Mouse (Mus musculus) E14TG2a.4 (cell line): ENCODE measurements around the gene Glt1d1.
"Not testable (repeated sequence)": the region's sequence is repeated elsewhere in the genome, so short reads cannot be mapped to it uniquely, and the experiment has no call there.

Source experiments
- H3K27me3 ChIP-seq: 2 replicates; pipeline ENCODE4 v1.6.1; 2014; ENCODE audit warnings: low read length, control low read depth; ENCODE audit not compliant: insufficient read depth
- H3K36me3 ChIP-seq: 2 replicates; pipeline ENCODE4 v1.6.1; 2014; ENCODE audit warnings: low read length, control low read depth; ENCODE audit not compliant: insufficient read depth
- H3K4me1 ChIP-seq: replicated peaks from 2 replicates; pipeline ENCODE4 v1.6.1; 2014; ENCODE audit warnings: low read depth, low read length, control low read depth
- H3K4me3 ChIP-seq: replicated peaks from 2 replicates; pipeline ENCODE4 v1.5.1; 2014; ENCODE audit warnings: mild to moderate bottlenecking, low read length
- H3K9me3 ChIP-seq: 2 replicates; pipeline ENCODE4 v1.6.1; 2014; ENCODE audit warnings: low read length, control low read depth
- CTCF ChIP-seq: conservative IDR thresholded peaks from 2 replicates; pipeline ENCODE4 v1.5.1; 2014; ENCODE audit warnings: low read length
- NANOG ChIP-seq: IDR thresholded peaks from 2 replicates; pipeline ENCODE4 v1.6.1; 2014; ENCODE audit warnings: borderline replicate concordance, low read length, mixed read lengths
- POU5F1 ChIP-seq: IDR thresholded peaks from 2 replicates; pipeline ENCODE4 v1.6.1; 2014; ENCODE audit warnings: low read length, borderline replicate concordance

The Glt1d1 gene

DNA sequence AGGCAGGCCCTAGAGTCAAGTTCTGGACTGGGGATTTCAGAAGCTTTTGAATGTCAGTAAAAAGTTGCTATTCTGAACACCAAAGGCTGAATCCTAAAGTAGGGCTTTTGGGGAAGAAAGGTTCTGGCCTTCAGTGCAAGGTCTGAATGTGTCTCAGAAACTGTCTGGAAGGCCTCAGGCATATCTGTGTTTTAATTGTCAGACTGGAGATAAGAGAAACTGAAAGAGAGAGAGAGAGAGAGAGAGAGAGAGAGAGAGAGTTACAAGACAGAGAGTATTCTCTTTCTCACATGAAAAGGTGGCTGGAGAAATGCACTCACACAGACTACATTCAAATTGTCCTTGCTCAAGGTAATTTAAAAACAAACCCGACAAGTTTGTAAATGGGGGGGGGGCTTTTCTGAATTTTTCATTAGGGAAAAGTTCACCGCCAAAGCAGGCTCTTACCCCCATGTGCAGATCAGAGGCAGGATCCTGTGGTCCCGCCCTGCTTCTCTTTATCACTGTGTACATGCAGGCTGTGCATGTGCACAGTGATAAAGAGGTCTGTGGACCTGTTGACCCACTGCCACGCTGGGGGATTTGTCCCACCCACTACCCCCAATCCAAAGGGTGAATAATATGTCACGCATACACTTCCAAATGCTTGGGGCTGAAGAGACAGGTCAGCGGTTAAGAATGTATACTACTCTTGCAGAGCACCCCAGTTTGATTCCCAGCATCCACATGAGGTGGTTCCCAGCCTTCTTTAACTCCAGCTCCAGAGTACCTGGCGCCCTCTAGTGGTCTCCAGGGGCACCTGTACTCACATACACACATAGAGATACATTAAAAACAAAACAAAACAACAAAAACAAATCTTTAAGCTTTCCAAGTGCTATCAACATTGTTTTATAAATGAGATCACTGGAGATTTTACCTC lies 83.0 kb downstream of the Glt1d1 start:
- peak; percentile 91 for TF ChIP-seq CTCF
- no peak for TF ChIP-seq NANOG
- no peak for TF ChIP-seq POU5F1
- H3K36me3 ChIP-seq, result no peaks in the 10 kb centered on the region
- H3K4me1 ChIP-seq, result peaks cover 18% of the 10 kb centered on the region
- no peak overlapping the region for H3K4me3 ChIP-seq
- H3K9me3 ChIP-seq, result peaks cover 7% of the 10 kb centered on the region
- H3K27me3 ChIP-seq, result no peaks in the 10 kb centered on the region

DNA sequence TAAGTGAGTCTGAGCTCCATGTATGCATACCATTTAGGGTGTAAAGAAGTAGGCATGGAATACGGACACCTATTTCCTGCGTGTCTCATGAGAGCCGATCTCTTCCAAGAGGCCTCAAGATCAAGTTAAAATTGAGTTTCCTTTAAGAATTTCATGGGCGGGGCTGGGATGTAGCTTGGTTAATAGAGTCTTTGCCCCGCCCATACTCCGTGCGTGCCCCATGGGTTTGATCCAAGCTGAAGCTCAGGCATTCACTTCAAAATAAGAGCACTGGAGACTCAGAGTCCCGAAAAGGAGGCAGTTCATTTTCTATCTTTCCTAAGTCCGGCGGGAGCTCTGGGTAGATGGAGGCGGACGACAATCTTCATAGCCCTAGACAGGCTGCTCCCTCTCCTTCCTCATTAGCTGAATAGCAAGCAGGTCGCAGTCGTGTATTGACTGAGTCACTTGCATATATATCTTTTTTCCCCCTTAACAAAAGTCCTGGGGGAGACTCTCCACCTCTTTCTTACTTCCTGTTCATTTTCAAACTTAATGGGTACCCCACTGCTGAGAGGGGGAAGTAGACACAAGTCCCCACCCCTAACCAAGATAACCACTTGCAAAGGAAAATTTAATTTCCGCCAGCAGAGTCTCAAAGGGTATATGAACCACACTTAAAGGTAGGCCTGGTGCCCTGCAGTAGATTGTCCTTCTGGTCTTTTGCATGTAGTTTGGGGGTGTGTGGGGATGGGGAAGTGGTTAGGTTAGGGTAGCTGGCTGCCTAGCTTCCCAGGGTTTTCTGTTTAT lies 88.7 kb downstream of the Glt1d1 start:
- H3K4me3 ChIP-seq, result peak overlapping the region; percentile 46
- H3K9me3 ChIP-seq, result peaks cover 19% of the 10 kb centered on the region
- H3K36me3 ChIP-seq, result no peaks in the 10 kb centered on the region
- H3K4me1 ChIP-seq, result peaks cover 22% of the 10 kb centered on the region
- no peaks in the 10 kb centered on the region for H3K27me3 ChIP-seq
- TF ChIP-seq CTCF (no peak), NANOG (no peak), POU5F1 (no peak)

DNA sequence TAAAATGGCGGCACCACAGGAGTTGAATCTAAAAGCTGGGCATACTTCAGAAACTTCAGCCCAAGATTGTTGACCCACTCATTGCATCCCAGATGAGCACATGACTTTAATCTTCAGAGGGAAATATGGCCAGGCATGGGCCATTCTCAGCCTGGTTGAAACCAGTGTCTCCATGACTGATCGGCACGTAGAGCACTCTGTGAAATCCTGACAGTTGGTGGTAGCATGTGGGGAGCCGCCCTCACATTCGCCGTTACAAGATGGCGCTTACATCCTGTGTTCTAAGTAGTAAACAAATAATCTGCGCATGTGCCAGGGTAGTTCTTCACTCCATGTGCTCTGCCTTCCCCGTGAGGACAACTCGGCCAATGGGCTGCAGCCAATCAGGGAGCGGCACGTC lies 90.1 kb downstream of the Glt1d1 start:
- not testable (repeated sequence) for H3K4me3 ChIP-seq, H3K36me3 ChIP-seq, H3K27me3 ChIP-seq
- H3K9me3 ChIP-seq, result peaks cover 26% of the 10 kb centered on the region
- H3K4me1 ChIP-seq, result peaks cover 22% of the 10 kb centered on the region

DNA sequence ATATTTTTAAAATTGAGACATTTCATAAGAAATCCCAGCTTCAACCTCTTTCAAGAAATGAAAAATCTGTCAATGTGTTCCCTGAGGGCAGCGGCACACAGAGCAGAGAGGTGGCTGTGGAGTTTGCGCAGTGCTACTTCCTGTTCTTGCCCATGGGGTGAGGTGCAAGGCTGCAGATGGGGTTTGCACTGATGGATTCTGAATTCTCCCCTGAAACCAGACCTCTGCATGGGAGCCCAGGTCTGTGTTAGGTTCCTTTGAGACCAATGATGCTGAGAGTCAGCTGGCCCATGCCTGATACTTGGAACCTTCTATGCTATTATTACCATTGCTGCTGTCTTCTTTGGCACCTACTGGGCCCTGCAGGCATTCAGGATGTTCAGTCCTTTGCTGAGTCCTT lies 98.3 kb downstream of the Glt1d1 start:
- H3K27me3 ChIP-seq, result peaks cover 13% of the 10 kb centered on the region
- peaks cover 12% of the 10 kb centered on the region for H3K9me3 ChIP-seq
- TF ChIP-seq CTCF (no peak), NANOG (no peak), POU5F1 (no peak)
- no peaks in the 10 kb centered on the region for H3K4me1 ChIP-seq
- H3K4me3 ChIP-seq, result no peak overlapping the region
- H3K36me3 ChIP-seq, result no peaks in the 10 kb centered on the region

DNA sequence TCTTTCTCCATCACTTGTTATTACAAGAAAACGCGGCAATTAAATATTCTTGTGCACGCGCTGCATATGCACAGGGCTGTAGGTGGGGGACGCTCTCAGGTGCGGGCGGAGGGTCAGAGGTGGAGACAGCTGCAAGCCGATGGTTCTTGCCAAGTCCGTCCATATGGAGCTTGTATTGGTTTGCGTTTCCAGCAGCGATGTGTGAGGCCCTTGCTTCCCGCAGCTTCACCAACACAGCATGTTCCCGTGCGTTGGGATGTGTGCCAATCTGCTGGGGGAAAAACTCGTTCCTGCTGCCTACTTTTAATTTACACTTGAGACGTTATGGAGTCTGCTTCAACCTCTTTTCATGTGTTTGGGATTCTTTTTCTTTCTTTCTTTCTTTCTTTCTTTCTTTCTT lies 109.3 kb downstream of the Glt1d1 start:
- Histone ChIP-seq H3K27me3 (peaks cover 3% of the 10 kb centered on the region), H3K36me3 (no peaks in the 10 kb centered on the region), H3K9me3 (peaks cover 4% of the 10 kb centered on the region), H3K4me1 (no peaks in the 10 kb centered on the region), H3K4me3 (no peak overlapping the region)
- TF ChIP-seq POU5F1 (no peak), NANOG (no peak), CTCF (no peak)

DNA sequence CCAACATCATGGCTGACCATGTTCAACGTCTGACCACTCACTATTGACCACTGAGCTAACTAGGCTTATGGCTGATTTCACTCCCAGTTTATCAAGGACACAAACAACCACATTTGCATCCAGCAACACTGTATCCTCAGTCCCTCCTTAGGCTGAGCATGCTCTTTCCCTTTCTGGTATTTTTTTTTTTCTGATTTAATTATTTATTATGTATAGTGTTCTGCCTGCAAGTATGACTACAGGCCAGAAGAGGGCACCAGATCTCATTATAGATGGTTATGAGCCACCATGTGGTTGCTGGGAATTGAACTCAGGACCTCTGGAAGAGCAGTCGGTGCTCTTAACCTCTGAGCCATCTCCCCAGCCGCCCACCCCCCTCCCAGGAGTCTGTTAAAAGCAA lies 117.5 kb downstream of the Glt1d1 start:
- H3K4me1 ChIP-seq, H3K4me3 ChIP-seq, H3K36me3 ChIP-seq, H3K27me3 ChIP-seq, H3K9me3 ChIP-seq: not testable (repeated sequence)
- TF ChIP-seq CTCF, result peak; percentile 12; the same call in 1 of the 2 replicates

DNA sequence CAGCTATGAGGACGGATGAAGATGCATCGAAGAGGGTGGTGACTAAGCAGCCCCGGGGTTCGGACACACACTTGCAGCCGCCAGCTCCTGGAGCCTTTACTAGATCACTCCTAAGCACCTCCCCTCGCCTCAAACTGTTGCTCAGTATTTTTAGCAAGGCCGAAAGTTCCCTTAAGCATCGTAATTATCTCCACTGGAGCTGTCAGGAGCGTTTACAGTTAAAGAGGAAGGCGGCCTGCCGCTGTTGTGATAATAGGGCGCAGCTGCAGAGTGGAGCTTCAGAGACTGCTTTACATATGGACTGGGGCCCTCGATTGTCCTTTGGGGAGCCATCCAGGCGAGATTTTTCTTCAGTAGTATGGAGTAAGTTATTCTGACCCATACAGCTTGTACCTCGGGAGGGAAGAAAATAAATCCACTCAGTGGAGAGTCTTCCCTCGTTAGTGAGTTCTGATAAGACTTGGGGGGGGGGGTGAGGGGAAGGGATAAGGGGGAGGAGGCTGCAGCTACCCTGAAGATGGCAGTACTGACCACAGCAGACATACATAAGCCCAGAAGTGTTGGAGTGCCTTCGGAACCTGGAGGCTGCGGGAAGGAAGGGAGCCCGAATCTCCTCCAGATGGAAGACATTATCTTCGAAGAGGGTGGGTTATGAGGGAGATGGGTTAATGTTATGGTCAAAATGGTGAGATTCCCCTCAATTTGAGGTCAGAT lies 119.4 kb downstream of the Glt1d1 start:
- TF ChIP-seq NANOG (no peak), CTCF (no peak), POU5F1 (no peak)
- no peaks in the 10 kb centered on the region for H3K27me3 ChIP-seq
- H3K4me3 ChIP-seq, result no peak overlapping the region
- no peaks in the 10 kb centered on the region for H3K4me1 ChIP-seq
- no peaks in the 10 kb centered on the region for H3K36me3 ChIP-seq
- peaks cover 18% of the 10 kb centered on the region for H3K9me3 ChIP-seq

DNA sequence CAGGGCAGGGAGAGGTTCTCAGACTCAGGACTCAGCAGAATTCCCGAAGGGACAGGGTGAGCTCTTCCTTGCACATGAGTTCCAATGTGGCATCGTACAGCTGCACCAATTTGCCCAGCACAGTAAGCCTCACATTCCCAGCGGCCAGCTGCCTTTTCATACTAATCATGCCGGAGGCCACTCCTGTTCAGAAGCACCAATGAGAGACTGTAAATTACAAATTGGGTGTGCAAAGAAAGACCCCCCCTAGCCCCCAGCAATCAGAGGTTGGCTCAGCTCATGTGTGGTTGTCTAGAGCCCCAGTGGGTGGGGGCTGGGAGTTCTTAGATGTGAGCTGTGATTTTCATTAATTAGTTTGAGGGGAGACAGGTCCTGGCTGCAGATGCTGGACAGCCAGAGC lies 123.5 kb downstream of the Glt1d1 start:
- Histone ChIP-seq H3K4me1 (no peaks in the 10 kb centered on the region), H3K9me3 (peaks cover 32% of the 10 kb centered on the region), H3K27me3 (no peaks in the 10 kb centered on the region), H3K36me3 (no peaks in the 10 kb centered on the region), H3K4me3 (no peak overlapping the region)
- TF ChIP-seq NANOG, result no peak
- no peak for TF ChIP-seq CTCF
- TF ChIP-seq POU5F1, result no peak
